Mouse (Mus musculus) cerebellum, postnatal 10 days (tissue): ENCODE results near the gene Tbx1.

Experiments
- DNase-seq, 2 experiments: peaks; one replicate each; pipeline ENCODE4 v3.0.0; 2021; ENCODE audit warnings: mixed read lengths in 2 of 2

Gene Tbx1

GRCm38 (mm10) chr16:18586906-18587546, 3.4 kb downstream of the Tbx1 start:
- DNase-seq: no peak

- DNase-seq: peak in 1 of 2 experiments; percentile 43
Observed at GRCm38 (mm10) chr16:18586076-18586905, 4.2 kb downstream of the Tbx1 start.

GRCm38 (mm10) chr16:18585676-18586075, 4.8 kb downstream of the Tbx1 start:
- peak in 1 of 2 experiments; percentile 37 for DNase-seq

- no peak for DNase-seq
Observed at GRCm38 (mm10) chr16:18584901-18585510, 5.5 kb downstream of the Tbx1 start.

- DNase-seq: no peak
Observed at GRCm38 (mm10) chr16:18583673-18584357, 6.7 kb downstream of the Tbx1 start.

- no peak for DNase-seq
Observed at GRCm38 (mm10) chr16:18583169-18583568, 7.3 kb downstream of the Tbx1 start.

- DNase-seq: no peak
Observed at GRCm38 (mm10) chr16:18582426-18583148, 7.9 kb downstream of the Tbx1 start.

- peak; percentile 45 to 46 for DNase-seq
Observed at GRCm38 (mm10) chr16:18581623-18582205, 8.8 kb downstream of the Tbx1 start.

GRCm38 (mm10) chr16:18581050-18581622, 9.3 kb downstream of the Tbx1 start:
- DNase-seq: no peak

- DNase-seq: no peak
Observed at GRCm38 (mm10) chr16:18580389-18580788, 10.1 kb downstream of the Tbx1 start.

GRCm38 (mm10) chr16:18577599-18578160, 12.8 kb downstream of the Tbx1 start:
- DNase-seq: no peak

GRCm38 (mm10) chr16:18577071-18577470, 13.4 kb downstream of the Tbx1 start:
- peak; percentile 68 to 70 for DNase-seq

- DNase-seq: no peak
Observed at GRCm38 (mm10) chr16:18574196-18574595, 16.3 kb downstream of the Tbx1 start.

- no peak for DNase-seq
Observed at GRCm38 (mm10) chr16:18568599-18568998, 21.9 kb downstream of the Tbx1 start.

- DNase-seq: no peak
Observed at GRCm38 (mm10) chr16:18564472-18564871, 26.0 kb downstream of the Tbx1 start.

GRCm38 (mm10) chr16:18556461-18556860, 34.0 kb downstream of the Tbx1 start:
- no peak for DNase-seq

- no peak for DNase-seq
Observed at GRCm38 (mm10) chr16:18555235-18555935, 35.1 kb downstream of the Tbx1 start.

GRCm38 (mm10) chr16:18554721-18555120, 35.8 kb downstream of the Tbx1 start:
- no peak for DNase-seq

GRCm38 (mm10) chr16:18552106-18552710, 38.3 kb downstream of the Tbx1 start:
- DNase-seq: no peak

- DNase-seq: no peak
Observed at GRCm38 (mm10) chr16:18551604-18552003, 38.9 kb downstream of the Tbx1 start.
